Comparison of ENCODE assay signal across 8 mouse cellular contexts in the genomic region with DNA sequence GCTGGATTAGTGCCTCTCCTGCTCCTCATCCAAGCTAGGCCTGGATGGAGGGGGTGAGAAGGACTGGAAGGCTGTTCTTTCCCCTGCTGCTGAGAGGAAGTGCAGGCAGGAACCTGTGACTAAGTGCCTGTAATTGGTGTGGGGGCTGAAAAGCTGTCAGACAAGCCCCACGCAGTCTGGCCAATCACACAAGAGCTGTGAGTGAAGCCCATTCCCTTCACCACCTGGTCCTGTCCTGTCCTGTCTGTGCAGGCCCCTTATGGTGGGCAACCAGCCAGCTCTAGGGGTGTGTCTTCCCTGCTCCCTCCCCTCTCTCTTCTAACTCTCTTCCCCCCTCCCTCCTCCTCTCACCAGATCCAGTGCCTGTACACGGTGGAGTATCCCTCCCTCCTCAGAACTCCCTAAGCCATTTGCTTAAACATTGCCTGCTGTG. TPM values are rescaled to one million over a fixed set of nuclear protein-coding genes. Genes with fewer than 3 reads are reported as not detected.
DNase-seq lines count a peak whose midpoint lies in the region; ATAC-seq and TF ChIP-seq lines count a peak whose summit lies in the region.

No protein-coding gene starts in this region.

- H3K4me1 ChIP-seq in midbrain, embryonic 10.5 days = peaks cover 31% of the 10 kb centered on the region
- H3K4me1 ChIP-seq in midbrain, embryonic 16.5 days (ENCODE audit: control insufficient read depth, insufficient read depth, low read length) = peaks cover 18% of the 10 kb centered on the region
- H3K4me1 ChIP-seq in embryonic facial prominence, embryonic 13.5 days = peaks cover 39% of the 10 kb centered on the region
- H3K4me1 ChIP-seq in heart, embryonic 13.5 days = peaks cover 41% of the 10 kb centered on the region
- peaks cover 14% of the 10 kb centered on the region for H3K4me1 ChIP-seq in midbrain, embryonic 14.5 days (ENCODE audit: control insufficient read depth, insufficient read depth, low read length)

- TF ChIP-seq CTCF in layer of hippocampus, adult 2 months (conservative IDR thresholded peaks at IDR 0.05) = no peak

- WGBS in midbrain, embryonic 10.5 days = 26% methylated on average over 2 of the region's 2 CpGs
- WGBS in midbrain, embryonic 16.5 days = 17% methylated on average over 2 of the region's 2 CpGs
- WGBS in embryonic facial prominence, embryonic 13.5 days = 11% methylated on average over 2 of the region's 2 CpGs
- WGBS in heart, embryonic 13.5 days = 6% methylated on average over 2 of the region's 2 CpGs
- 23% methylated on average over 2 of the region's 2 CpGs for WGBS in midbrain, embryonic 14.5 days

- no peaks in the 10 kb centered on the region for H3K36me3 ChIP-seq in midbrain, embryonic 10.5 days
- H3K36me3 ChIP-seq in midbrain, embryonic 16.5 days (ENCODE audit: control insufficient read depth, insufficient read depth, low read length) = no peaks in the 10 kb centered on the region
- no peaks in the 10 kb centered on the region for H3K36me3 ChIP-seq in embryonic facial prominence, embryonic 13.5 days
- H3K36me3 ChIP-seq in heart, embryonic 13.5 days = no peaks in the 10 kb centered on the region
- H3K36me3 ChIP-seq in midbrain, embryonic 14.5 days (ENCODE audit: control insufficient read depth, insufficient read depth, low read length) = no peaks in the 10 kb centered on the region

- H3K4me3 ChIP-seq in midbrain, embryonic 10.5 days = no peak overlapping the region
- no peak overlapping the region for H3K4me3 ChIP-seq in midbrain, embryonic 16.5 days (ENCODE audit: low read depth, low read length)
- no peak overlapping the region for H3K4me3 ChIP-seq in embryonic facial prominence, embryonic 13.5 days
- no peak overlapping the region for H3K4me3 ChIP-seq in heart, embryonic 13.5 days
- no peak overlapping the region for H3K4me3 ChIP-seq in layer of hippocampus, adult 2 months
- no peak overlapping the region for H3K4me3 ChIP-seq in midbrain, embryonic 14.5 days (replicated peaks; ENCODE audit: low read depth, low read length)

- no peak for DNase-seq in midbrain, embryonic 10.5 days (ENCODE audit: low spot score)
- peak; percentile 62 to 83 for DNase-seq in layer of hippocampus, adult 2 months (ENCODE audit: low spot score in 2 of 2)
- peak; percentile 57 for DNase-seq in midbrain, embryonic 14.5 days
- DNase-seq in cerebellum, adult 11 months = no peak

- H3K9ac ChIP-seq in midbrain, embryonic 16.5 days (ENCODE audit: low read depth, low read length) = no peak overlapping the region
- peak overlapping the region; percentile 53; the same call in 1 of the 2 replicates for H3K9ac ChIP-seq in embryonic facial prominence, embryonic 13.5 days
- peak overlapping the region; percentile 41 for H3K9ac ChIP-seq in heart, embryonic 13.5 days
- no peak overlapping the region for H3K9ac ChIP-seq in midbrain, embryonic 14.5 days (replicated peaks; ENCODE audit: low read length)

- no peak for ATAC-seq in midbrain, embryonic 16.5 days
- peak; percentile 86 for ATAC-seq in embryonic facial prominence, embryonic 13.5 days (ENCODE audit: insufficient number of reproducible peaks, insufficient read depth, low FRiP score, low TSS enrichment, low read depth)
- peak; percentile 59; the same call in 1 of the 2 replicates for ATAC-seq in heart, embryonic 13.5 days (ENCODE audit: extremely low read depth, insufficient number of reproducible peaks, low FRiP score, low TSS enrichment)
- peak; percentile 43; the same call in 1 of the 2 replicates for ATAC-seq in midbrain, embryonic 14.5 days (ENCODE audit: low FRiP score, low TSS enrichment)
- ATAC-seq in erythroid progenitor cell, adult 5-6 weeks (replicated peaks; ENCODE audit: low FRiP score, poor library complexity, severe bottlenecking) = no peak

- H3K27me3 ChIP-seq in midbrain, embryonic 10.5 days (ENCODE audit: low read depth, poor library complexity, severe bottlenecking) = peaks cover 8% of the 10 kb centered on the region; the same call in 1 of the 2 replicates
- H3K27me3 ChIP-seq in midbrain, embryonic 16.5 days (ENCODE audit: control insufficient read depth, insufficient read depth, low read depth, low read length) = no peaks in the 10 kb centered on the region
- H3K27me3 ChIP-seq in embryonic facial prominence, embryonic 13.5 days = no peaks in the 10 kb centered on the region
- H3K27me3 ChIP-seq in heart, embryonic 13.5 days (replicated peaks) = no peaks in the 10 kb centered on the region
- H3K27me3 ChIP-seq in midbrain, embryonic 14.5 days (ENCODE audit: control insufficient read depth, insufficient read depth, low read length) = no peaks in the 10 kb centered on the region

- H3K4me2 ChIP-seq in midbrain, embryonic 16.5 days (ENCODE audit: low read length) = no peak overlapping the region
- no peak overlapping the region for H3K4me2 ChIP-seq in embryonic facial prominence, embryonic 13.5 days
- no peak overlapping the region for H3K4me2 ChIP-seq in heart, embryonic 13.5 days
- H3K4me2 ChIP-seq in midbrain, embryonic 14.5 days (ENCODE audit: low read length) = no peak overlapping the region

- peak overlapping the region; percentile 55 for H3K27ac ChIP-seq in midbrain, embryonic 10.5 days (replicated peaks)
- no peak overlapping the region; the same call in 1 of the 2 replicates for H3K27ac ChIP-seq in midbrain, embryonic 16.5 days (ENCODE audit: low read length)
- peak overlapping the region; percentile 82 for H3K27ac ChIP-seq in embryonic facial prominence, embryonic 13.5 days
- peak overlapping the region; percentile 74 for H3K27ac ChIP-seq in heart, embryonic 13.5 days (replicated peaks)
- H3K27ac ChIP-seq in layer of hippocampus, adult 2 months = peak overlapping the region; percentile 79
- no peak overlapping the region for H3K27ac ChIP-seq in midbrain, embryonic 14.5 days (replicated peaks; ENCODE audit: low read depth, low read length)

- H3K9me3 ChIP-seq in midbrain, embryonic 10.5 days (replicated peaks) = peaks cover 4% of the 10 kb centered on the region; the same call in 1 of the 2 replicates
- no peaks in the 10 kb centered on the region for H3K9me3 ChIP-seq in midbrain, embryonic 16.5 days (replicated peaks; ENCODE audit: control insufficient read depth, low read length, poor library complexity, severe bottlenecking)
- 0 out of 2 replicates have a peak, but pooled peaks cover 2% of the 10 kb centered on the region for H3K9me3 ChIP-seq in embryonic facial prominence, embryonic 13.5 days
- peaks cover 3% of the 10 kb centered on the region; the same call in 1 of the 2 replicates for H3K9me3 ChIP-seq in heart, embryonic 13.5 days
- no peaks in the 10 kb centered on the region for H3K9me3 ChIP-seq in midbrain, embryonic 14.5 days (ENCODE audit: control insufficient read depth, low read length)

RNA-seq across cellular contexts. Expression of gene Sult5a1, which starts 20.5 kb away (rescaled TPM):
- polyA plus RNA-seq in midbrain, embryonic 10.5 days (2016; fragmentation: Nextera tagmentation; extraction: Ambion mirVana) = 3.6 and 3.8 TPM in 2 replicates
- polyA plus RNA-seq in midbrain, embryonic 16.5 days (2015; fragmentation: Nextera tagmentation; extraction: Ambion mirVana) = 0.40 and 0.42 TPM in 2 replicates
- polyA plus RNA-seq in embryonic facial prominence, embryonic 13.5 days (2015; fragmentation: Nextera tagmentation; extraction: Ambion mirVana) = 29.4 and 37.6 TPM in 2 replicates
- 4.0 and 7.5 TPM in 2 replicates for polyA plus RNA-seq in heart, embryonic 13.5 days (2015; fragmentation: Nextera tagmentation; extraction: Ambion mirVana)
- 1 to 10 TPM; 2.0 to 2.8 TPM for total RNA-seq in layer of hippocampus, adult 2 months (2021)
- polyA plus RNA-seq in midbrain, embryonic 14.5 days (2014; fragmentation: Nextera tagmentation; extraction: Ambion mirVana) = 0.95 TPM in 1 of 2 replicates, not detected in the other
- total RNA-seq in erythroid progenitor cell, adult 5-6 weeks (2015; ENCODE audit: low replicate concordance) = not detected in 2 replicates
- not detected in 2 replicates for total RNA-seq in erythroid progenitor cell, adult 5-6 weeks (2017; ENCODE audit: low replicate concordance)

RNA-seq across cellular contexts. Expression of gene Cpne7, which starts 20.5 kb away (rescaled TPM):
- polyA plus RNA-seq in midbrain, embryonic 10.5 days (2016; fragmentation: Nextera tagmentation; extraction: Ambion mirVana) = 0.32 and 0.39 TPM in 2 replicates
- 10.1 and 17.1 TPM in 2 replicates for polyA plus RNA-seq in midbrain, embryonic 16.5 days (2015; fragmentation: Nextera tagmentation; extraction: Ambion mirVana)
- polyA plus RNA-seq in embryonic facial prominence, embryonic 13.5 days (2015; fragmentation: Nextera tagmentation; extraction: Ambion mirVana) = 1.6 and 2.6 TPM in 2 replicates
- 0.19 and 0.24 TPM in 2 replicates for polyA plus RNA-seq in heart, embryonic 13.5 days (2015; fragmentation: Nextera tagmentation; extraction: Ambion mirVana)
- total RNA-seq in layer of hippocampus, adult 2 months (2021) = 100 to 1,000 TPM; 257 to 313 TPM
- 1.8 and 3.7 TPM in 2 replicates for polyA plus RNA-seq in midbrain, embryonic 14.5 days (2014; fragmentation: Nextera tagmentation; extraction: Ambion mirVana)
- not detected in 2 replicates for total RNA-seq in erythroid progenitor cell, adult 5-6 weeks (2015; ENCODE audit: low replicate concordance)
- not detected in 2 replicates for total RNA-seq in erythroid progenitor cell, adult 5-6 weeks (2017; ENCODE audit: low replicate concordance)

RNA-seq across cellular contexts. Expression of gene Rpl13, which starts 35.5 kb away (rescaled TPM):
- 1,200 and 1,392 TPM in 2 replicates for polyA plus RNA-seq in midbrain, embryonic 10.5 days (2016; fragmentation: Nextera tagmentation; extraction: Ambion mirVana)
- 639 and 669 TPM in 2 replicates for polyA plus RNA-seq in midbrain, embryonic 16.5 days (2015; fragmentation: Nextera tagmentation; extraction: Ambion mirVana)
- 1,270 and 1,597 TPM in 2 replicates for polyA plus RNA-seq in embryonic facial prominence, embryonic 13.5 days (2015; fragmentation: Nextera tagmentation; extraction: Ambion mirVana)
- polyA plus RNA-seq in heart, embryonic 13.5 days (2015; fragmentation: Nextera tagmentation; extraction: Ambion mirVana) = 938 and 957 TPM in 2 replicates
- 100 to 1,000 TPM; 418 to 466 TPM for total RNA-seq in layer of hippocampus, adult 2 months (2021)
- 843 and 877 TPM in 2 replicates for polyA plus RNA-seq in midbrain, embryonic 14.5 days (2014; fragmentation: Nextera tagmentation; extraction: Ambion mirVana)
- total RNA-seq in erythroid progenitor cell, adult 5-6 weeks (2015; ENCODE audit: low replicate concordance) = 320 and 376 TPM in 2 replicates
- 611 and 691 TPM in 2 replicates for total RNA-seq in erythroid progenitor cell, adult 5-6 weeks (2017; ENCODE audit: low replicate concordance)

RNA-seq across cellular contexts. Expression of gene Dpep1, which starts 48.4 kb away (rescaled TPM):
- polyA plus RNA-seq in midbrain, embryonic 10.5 days (2016; fragmentation: Nextera tagmentation; extraction: Ambion mirVana) = 4.3 and 5.7 TPM in 2 replicates
- 0.14 and 0.40 TPM in 2 replicates for polyA plus RNA-seq in midbrain, embryonic 16.5 days (2015; fragmentation: Nextera tagmentation; extraction: Ambion mirVana)
- polyA plus RNA-seq in embryonic facial prominence, embryonic 13.5 days (2015; fragmentation: Nextera tagmentation; extraction: Ambion mirVana) = 2.4 and 4.1 TPM in 2 replicates
- polyA plus RNA-seq in heart, embryonic 13.5 days (2015; fragmentation: Nextera tagmentation; extraction: Ambion mirVana) = 2.5 and 3.3 TPM in 2 replicates
- under 1 TPM in 1 of 2 experiments, not detected in 1; 0.37 TPM for total RNA-seq in layer of hippocampus, adult 2 months (2021)
- polyA plus RNA-seq in midbrain, embryonic 14.5 days (2014; fragmentation: Nextera tagmentation; extraction: Ambion mirVana) = not detected in 2 replicates
- 0.84 and 2.2 TPM in 2 replicates for total RNA-seq in erythroid progenitor cell, adult 5-6 weeks (2015; ENCODE audit: low replicate concordance)
- 0.39 TPM in 1 of 2 replicates, not detected in the other for total RNA-seq in erythroid progenitor cell, adult 5-6 weeks (2017; ENCODE audit: low replicate concordance)

Comparison
In these comparisons a context has a peak if more than half of its experiments do, and no peak if none do; other contexts are left out.
1. DNase-seq: peak in layer of hippocampus, adult 2 months (2 of 2) and midbrain, embryonic 14.5 days (single experiment); none in midbrain, embryonic 10.5 days (single experiment) and cerebellum, adult 11 months (single experiment).
2. H3K27ac ChIP-seq: peak in midbrain, embryonic 10.5 days (single experiment), embryonic facial prominence, embryonic 13.5 days (single experiment), heart, embryonic 13.5 days (single experiment) and layer of hippocampus, adult 2 months (single experiment); none in midbrain, embryonic 16.5 days (single experiment) and midbrain, embryonic 14.5 days (single experiment).
3. ATAC-seq: peak in embryonic facial prominence, embryonic 13.5 days (single experiment), heart, embryonic 13.5 days (single experiment) and midbrain, embryonic 14.5 days (single experiment); none in midbrain, embryonic 16.5 days (single experiment) and erythroid progenitor cell, adult 5-6 weeks (single experiment).
4. H3K9ac ChIP-seq: peak in embryonic facial prominence, embryonic 13.5 days (single experiment) and heart, embryonic 13.5 days (single experiment); none in midbrain, embryonic 16.5 days (single experiment) and midbrain, embryonic 14.5 days (single experiment).